In genomic region chr11:48838879-48839680, GRCm38 (mm10) we compare ENCODE assay signal across 8 mouse cellular contexts. TPM values are rescaled to one million over a fixed set of nuclear protein-coding genes. Genes with fewer than 3 reads are reported as not detected.
A peak's percentile ranks its signal among the peaks of the same experiment; 100 is the strongest.
DNase-seq lines count a peak whose midpoint lies in the region; ATAC-seq and TF ChIP-seq lines count a peak whose summit lies in the region.

No protein-coding gene starts in this region.

- no peak for TF ChIP-seq POLR2A in brain, embryonic 14.5 days (IDR thresholded peaks at IDR 0.05; ENCODE audit: borderline replicate concordance, extremely low read depth, insufficient read depth, insufficient read length, poor library complexity, severe bottlenecking)
- TF ChIP-seq POLR2A in myocyte (IDR thresholded peaks at IDR 0.05; ENCODE audit: insufficient read length, low read depth) = no peak

- H3K9ac ChIP-seq in kidney, embryonic 16.5 days (replicated peaks; ENCODE audit: low read length) = peak overlapping the region; percentile 76; the same call in 1 of the 2 replicates
- H3K9ac ChIP-seq in hindbrain, embryonic 16.5 days (ENCODE audit: low read depth, low read length) = no peak overlapping the region

- H3K27me3 ChIP-seq in kidney, embryonic 16.5 days (ENCODE audit: insufficient read depth, low read length) = 0 out of 2 replicates have a peak, but pooled peaks cover 3% of the 10 kb centered on the region
- H3K27me3 ChIP-seq in hindbrain, embryonic 16.5 days (replicated peaks; ENCODE audit: control insufficient read depth, insufficient read depth, low read length) = 0 out of 2 replicates have a peak, but pooled peaks cover 2% of the 10 kb centered on the region
- H3K27me3 ChIP-seq in myocyte (ENCODE audit: control insufficient read depth, insufficient read depth, insufficient read length) = no peaks in the 10 kb centered on the region

- ATAC-seq in kidney, embryonic 16.5 days (ENCODE audit: low FRiP score, low TSS enrichment) = no peak
- no peak for ATAC-seq in hindbrain, embryonic 16.5 days

- no peaks in the 10 kb centered on the region for H3K36me3 ChIP-seq in kidney, embryonic 16.5 days (ENCODE audit: insufficient read depth, low read length)
- no peaks in the 10 kb centered on the region for H3K36me3 ChIP-seq in hindbrain, embryonic 16.5 days (ENCODE audit: control insufficient read depth, insufficient read depth, low read length)
- H3K36me3 ChIP-seq in myocyte (ENCODE audit: control insufficient read depth, insufficient read depth) = no peaks in the 10 kb centered on the region

- H3K4me1 ChIP-seq in kidney, embryonic 16.5 days (ENCODE audit: insufficient read depth, low read length) = peaks cover 15% of the 10 kb centered on the region
- H3K4me1 ChIP-seq in hindbrain, embryonic 16.5 days (ENCODE audit: control insufficient read depth, insufficient read depth, low read depth, low read length) = peaks cover 7% of the 10 kb centered on the region

- TF ChIP-seq CTCF in brain, embryonic 14.5 days (IDR thresholded peaks at IDR 0.05; ENCODE audit: borderline replicate concordance, extremely low read depth, insufficient read depth, insufficient read length) = no peak

- peak overlapping the region; percentile 72 for H3K4me2 ChIP-seq in kidney, embryonic 16.5 days (replicated peaks; ENCODE audit: low read depth, low read length)
- peak overlapping the region; percentile 91 for H3K4me2 ChIP-seq in hindbrain, embryonic 16.5 days (ENCODE audit: low read length)
- H3K4me2 ChIP-seq in myocyte (ENCODE audit: low read depth) = peak overlapping the region; percentile 97

- no peaks in the 10 kb centered on the region for H3K9me3 ChIP-seq in kidney, embryonic 16.5 days (ENCODE audit: low read length)
- H3K9me3 ChIP-seq in hindbrain, embryonic 16.5 days (ENCODE audit: control insufficient read depth, low read length) = no peaks in the 10 kb centered on the region

- no peaks in the 10 kb centered on the region for H3K79me2 ChIP-seq in myocyte (ENCODE audit: control insufficient read depth, insufficient read depth)

- no peak overlapping the region for H3ac ChIP-seq in myocyte (ENCODE audit: control insufficient read depth, insufficient read length)

- H3K4me3 ChIP-seq in kidney, embryonic 16.5 days (ENCODE audit: low read length) = peak overlapping the region; percentile 83; the same call in 1 of the 2 replicates
- peak overlapping the region; percentile 93 for H3K4me3 ChIP-seq in hindbrain, embryonic 16.5 days (ENCODE audit: low read length)
- peak overlapping the region; percentile 41 for H3K4me3 ChIP-seq in myocyte

- no peak overlapping the region for H3K27ac ChIP-seq in kidney, embryonic 16.5 days (ENCODE audit: low read length)
- no peak overlapping the region for H3K27ac ChIP-seq in hindbrain, embryonic 16.5 days (ENCODE audit: low read depth, low read length)

- 77% methylated on average over 10 of the region's 10 CpGs for WGBS in kidney, embryonic 16.5 days
- WGBS in hindbrain, embryonic 16.5 days = 71% methylated on average over 10 of the region's 10 CpGs

- no peak for DNase-seq in kidney, postnatal 36 days
- DNase-seq in brain, embryonic 14.5 days (ENCODE audit: low read depth) = peak; percentile 21
- DNase-seq in adrenal gland, adult 18-20 months (ENCODE audit: low spot score in 2 of 2) = no peak
- DNase-seq in natural killer cell, adult 2 months (ENCODE audit: low spot score in 2 of 2) = no peak
- DNase-seq in layer of hippocampus, adult 18-20 months (ENCODE audit: low spot score in 2 of 2) = no peak

TF ChIP-seq in myocyte, 11 proteins besides CTCF, POLR2A, EP300 and RAD21:
- no peak for TF ChIP-seq MYOD1 (IDR thresholded peaks at IDR 0.05; ENCODE audit: control insufficient read depth in 1 of 3, insufficient read length in 2 of 3, low read depth in 2 of 3)

RNA-seq across cellular contexts. Expression of gene Gm12184, which starts 12.6 kb away (rescaled TPM):
- 0.86 and 1.2 TPM in 2 replicates for polyA plus RNA-seq in kidney, embryonic 16.5 days (2015; fragmentation: Nextera tagmentation; extraction: Ambion mirVana)
- polyA plus RNA-seq in brain, embryonic 14.5 days (2012; rRNA removed) = 34.5 and 47.1 TPM in 2 replicates
- polyA plus RNA-seq in hindbrain, embryonic 16.5 days (2015; fragmentation: Nextera tagmentation; extraction: Ambion mirVana) = 1.1 and 2.3 TPM in 2 replicates
- 13.2 TPM for polyA plus RNA-seq in myocyte (2012; fragmentation: generic; extraction: Trizol)
- total RNA-seq in adrenal gland, adult 18-20 months (2021) = 1 to 10 TPM in 1 of 2 experiments, under 1 TPM in 1; 0.76 to 3.1 TPM
- total RNA-seq in layer of hippocampus, adult 18-20 months (2021) = 1 to 10 TPM in 1 of 2 experiments, under 1 TPM in 1; 0.38 to 1.1 TPM

RNA-seq across cellular contexts. Expression of gene Trim7, which starts 13.1 kb away (rescaled TPM):
- 4.4 and 4.8 TPM in 2 replicates for polyA plus RNA-seq in kidney, embryonic 16.5 days (2015; fragmentation: Nextera tagmentation; extraction: Ambion mirVana)
- 2.6 and 2.8 TPM in 2 replicates for polyA plus RNA-seq in brain, embryonic 14.5 days (2012; rRNA removed)
- polyA plus RNA-seq in hindbrain, embryonic 16.5 days (2015; fragmentation: Nextera tagmentation; extraction: Ambion mirVana) = 1.7 and 2.7 TPM in 2 replicates
- 5.4 TPM for polyA plus RNA-seq in myocyte (2012; fragmentation: generic; extraction: Trizol)
- 1 to 10 TPM; 3.6 to 9.8 TPM for total RNA-seq in adrenal gland, adult 18-20 months (2021)
- total RNA-seq in layer of hippocampus, adult 18-20 months (2021) = 1 to 10 TPM; 1.9 to 2.4 TPM

RNA-seq across cellular contexts. Expression of gene Trim41, which starts 21.9 kb away (rescaled TPM):
- 7.1 and 7.2 TPM in 2 replicates for polyA plus RNA-seq in kidney, embryonic 16.5 days (2015; fragmentation: Nextera tagmentation; extraction: Ambion mirVana)
- polyA plus RNA-seq in brain, embryonic 14.5 days (2012; rRNA removed) = 39.3 and 44.2 TPM in 2 replicates
- polyA plus RNA-seq in hindbrain, embryonic 16.5 days (2015; fragmentation: Nextera tagmentation; extraction: Ambion mirVana) = 6.5 and 7.1 TPM in 2 replicates
- polyA plus RNA-seq in myocyte (2012; fragmentation: generic; extraction: Trizol) = 31.3 TPM
- total RNA-seq in adrenal gland, adult 18-20 months (2021) = 10 to 100 TPM; 45.9 to 48.9 TPM
- 10 to 100 TPM; 58.1 to 62.3 TPM for total RNA-seq in layer of hippocampus, adult 18-20 months (2021)

RNA-seq across cellular contexts. Expression of gene Irgm1, which starts 32.4 kb away (rescaled TPM):
- polyA plus RNA-seq in kidney, embryonic 16.5 days (2015; fragmentation: Nextera tagmentation; extraction: Ambion mirVana) = 17.0 and 18.3 TPM in 2 replicates
- polyA plus RNA-seq in brain, embryonic 14.5 days (2012; rRNA removed) = 1.2 and 1.9 TPM in 2 replicates
- polyA plus RNA-seq in hindbrain, embryonic 16.5 days (2015; fragmentation: Nextera tagmentation; extraction: Ambion mirVana) = 3.6 and 5.4 TPM in 2 replicates
- polyA plus RNA-seq in myocyte (2012; fragmentation: generic; extraction: Trizol) = 6.9 TPM
- 10 to 100 TPM; 16.6 to 27.6 TPM for total RNA-seq in adrenal gland, adult 18-20 months (2021)
- 1 to 10 TPM; 5.6 to 5.8 TPM for total RNA-seq in layer of hippocampus, adult 18-20 months (2021)

RNA-seq across cellular contexts. Expression of gene Rack1, which starts 38.9 kb away (rescaled TPM):
- 712 and 779 TPM in 2 replicates for polyA plus RNA-seq in kidney, embryonic 16.5 days (2015; fragmentation: Nextera tagmentation; extraction: Ambion mirVana)
- polyA plus RNA-seq in brain, embryonic 14.5 days (2012; rRNA removed) = 1,339 and 1,725 TPM in 2 replicates
- 343 and 349 TPM in 2 replicates for polyA plus RNA-seq in hindbrain, embryonic 16.5 days (2015; fragmentation: Nextera tagmentation; extraction: Ambion mirVana)
- 2,993 TPM for polyA plus RNA-seq in myocyte (2012; fragmentation: generic; extraction: Trizol)
- 100 to 1,000 TPM; 582 to 604 TPM for total RNA-seq in adrenal gland, adult 18-20 months (2021)
- total RNA-seq in layer of hippocampus, adult 18-20 months (2021) = 100 to 1,000 TPM; 237 to 246 TPM

Comparison
In these comparisons a context has a peak if more than half of its experiments do, and no peak if none do; other contexts are left out.
1. H3K4me3 ChIP-seq: peak in every context shown above with its lines; median percentile 93 in hindbrain, embryonic 16.5 days; 83 in kidney, embryonic 16.5 days; 41 in myocyte.